Mouse (Mus musculus) right cerebral cortex, postnatal 14 days (tissue): ENCODE measurements at regions not wholly inside any gene's neighbourhood (a gene's known extent, or its start where the extent isn't known, plus 50 kb on each side); places are given as distances from the start of the nearest gene placed in this dataset.

Experiments
- DNase-seq: peaks from one replicate; pipeline ENCODE4 v3.0.0; 2022

- no peak for DNase-seq
Observed at GRCm38 (mm10) chr13:90490991-90491951, 401.9 kb upstream of the Xrcc4 start.

- DNase-seq: no peak
Observed at GRCm38 (mm10) chr13:90480484-90480883, 391.1 kb upstream of the Xrcc4 start.

GRCm38 (mm10) chr13:90476880-90477279 is 387.5 kb upstream of the Xrcc4 start:
- DNase-seq: no peak

GRCm38 (mm10) chr13:90474507-90474906 is 385.1 kb upstream of the Xrcc4 start:
- DNase-seq: no peak

- DNase-seq: no peak
Observed at GRCm38 (mm10) chr13:90474053-90474452, 384.6 kb upstream of the Xrcc4 start.

- DNase-seq: no peak
Observed at GRCm38 (mm10) chr13:90473041-90473825, 383.8 kb upstream of the Xrcc4 start.

GRCm38 (mm10) chr13:90466096-90466495 is 376.7 kb upstream of the Xrcc4 start:
- DNase-seq: no peak

GRCm38 (mm10) chr13:90464051-90464450 is 374.6 kb upstream of the Xrcc4 start:
- no peak for DNase-seq

- no peak for DNase-seq
Observed at GRCm38 (mm10) chr13:90463381-90463780, 374.0 kb upstream of the Xrcc4 start.

GRCm38 (mm10) chr13:90454631-90455030 is 365.2 kb upstream of the Xrcc4 start:
- DNase-seq: no peak

GRCm38 (mm10) chr13:90426901-90427300 is 337.5 kb upstream of the Xrcc4 start:
- DNase-seq: no peak

- DNase-seq: no peak
Observed at GRCm38 (mm10) chr13:90425379-90425778, 336.0 kb upstream of the Xrcc4 start.

- DNase-seq: no peak
Observed at GRCm38 (mm10) chr13:90424541-90424940, 335.1 kb upstream of the Xrcc4 start.

GRCm38 (mm10) chr13:90420966-90421365 is 331.6 kb upstream of the Xrcc4 start:
- no peak for DNase-seq

- DNase-seq: no peak
Observed at GRCm38 (mm10) chr13:90404392-90404791, 315.0 kb upstream of the Xrcc4 start.

- no peak for DNase-seq
Observed at GRCm38 (mm10) chr13:90402061-90402460, 312.7 kb upstream of the Xrcc4 start.

GRCm38 (mm10) chr13:90401496-90401895 is 312.1 kb upstream of the Xrcc4 start:
- DNase-seq: no peak

GRCm38 (mm10) chr13:90395274-90396023 is 306.0 kb upstream of the Xrcc4 start:
- no peak for DNase-seq

GRCm38 (mm10) chr13:90394815-90395241 is 305.4 kb upstream of the Xrcc4 start:
- DNase-seq: no peak

GRCm38 (mm10) chr13:90392415-90392814 is 303.0 kb upstream of the Xrcc4 start:
- no peak for DNase-seq

GRCm38 (mm10) chr13:90376619-90377018 is 287.2 kb upstream of the Xrcc4 start:
- no peak for DNase-seq

GRCm38 (mm10) chr13:90376207-90376606 is 286.8 kb upstream of the Xrcc4 start:
- no peak for DNase-seq
